Mouse (Mus musculus): ENCODE data around the gene Fgf22.

GRCm38 (mm10) chr10:79781139-79781538 is 26.3 kb downstream of the Fgf22 start:
- TF ChIP-seq CTCF (conservative IDR thresholded peaks at IDR 0.05; ENCODE audit: low read length) (no peak), NANOG (IDR thresholded peaks at IDR 0.05; ENCODE audit: borderline replicate concordance, low read length) (no peak), POU5F1 (IDR thresholded peaks at IDR 0.05; ENCODE audit: borderline replicate concordance, low read length) (no peak)
